10 mouse cellular contexts compared by ENCODE assay signal in the genomic region with DNA sequence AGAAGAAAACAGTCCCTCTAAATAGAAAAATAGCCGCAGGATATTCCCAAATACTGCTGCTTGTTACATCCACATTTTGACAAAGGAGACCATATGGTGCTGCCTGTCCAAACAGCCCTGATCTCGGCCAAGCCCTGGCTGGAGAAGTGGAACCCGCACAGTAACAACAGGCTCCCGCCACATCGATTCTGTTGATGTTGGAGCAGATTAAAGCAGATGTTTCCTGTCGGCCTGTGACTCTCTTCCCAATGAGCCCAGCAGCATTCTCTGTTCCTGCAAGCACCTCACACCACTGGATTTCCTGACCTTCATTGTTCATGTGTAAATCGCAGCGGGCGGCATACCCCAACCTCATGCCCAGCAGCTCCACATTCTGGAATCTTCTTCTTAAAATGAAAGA.
DNase-seq lines count a peak whose midpoint lies in the region; ATAC-seq and TF ChIP-seq lines count a peak whose summit lies in the region.
"Had no signal": no experiment of that assay in that cellular context is flagged by ENCODE, and none has a peak within 500 bp of the region (broad histone marks: within the 10 kb centered on the region; RNA-seq: fewer than 3 reads in every experiment).

No protein-coding gene starts in this region.

- TF ChIP-seq POLR2A in limb, embryonic 14.5 days (IDR thresholded peaks at IDR 0.05; ENCODE audit: borderline replicate concordance, extremely low read depth, insufficient read depth, insufficient read length), result no peak

- no peak for TF ChIP-seq CTCF in stomach, postnatal 0 days (IDR thresholded peaks at IDR 0.05; ENCODE audit: low read depth)
- no peak for TF ChIP-seq CTCF in liver, postnatal 0 days (IDR thresholded peaks at IDR 0.05; ENCODE audit: low read depth)

- no peaks in the 10 kb centered on the region for H3K4me1 ChIP-seq in limb, embryonic 14.5 days (ENCODE audit: control insufficient read depth, insufficient read depth, low read length)
- peaks cover 14% of the 10 kb centered on the region for H3K4me1 ChIP-seq in limb, embryonic 10.5 days
- H3K4me1 ChIP-seq in heart, embryonic 16.5 days (ENCODE audit: control insufficient read depth, insufficient read depth, low read length), result peaks cover 15% of the 10 kb centered on the region
- no peaks in the 10 kb centered on the region for H3K4me1 ChIP-seq in stomach, postnatal 0 days (replicated peaks; ENCODE audit: control insufficient read depth, insufficient read depth)
- H3K4me1 ChIP-seq in liver, postnatal 0 days (ENCODE audit: insufficient read depth), result peaks cover 7% of the 10 kb centered on the region; the same call in 1 of the 2 replicates

- no peak overlapping the region for H3K9ac ChIP-seq in limb, embryonic 14.5 days (ENCODE audit: low read depth, low read length, severe bottlenecking)
- H3K9ac ChIP-seq in heart, embryonic 16.5 days (ENCODE audit: low read length), result no peak overlapping the region
- no peak overlapping the region for H3K9ac ChIP-seq in stomach, postnatal 0 days (ENCODE audit: low read length)
- no peak overlapping the region for H3K9ac ChIP-seq in liver, postnatal 0 days (replicated peaks)
- H3K9ac ChIP-seq: liver, embryonic 15.5 days had no signal

- no peak overlapping the region for H3K4me3 ChIP-seq in limb, embryonic 14.5 days (replicated peaks; ENCODE audit: low read length)
- H3K4me3 ChIP-seq in limb, embryonic 10.5 days, result no peak overlapping the region
- H3K4me3 ChIP-seq in heart, embryonic 16.5 days (ENCODE audit: low read length), result no peak overlapping the region
- no peak overlapping the region for H3K4me3 ChIP-seq in stomach, postnatal 0 days (ENCODE audit: low read depth, low read length)
- H3K4me3 ChIP-seq in liver, postnatal 0 days (ENCODE audit: low read depth, low read length), result no peak overlapping the region
- H3K4me3 ChIP-seq: liver, embryonic 15.5 days had no signal

- H3K9me3 ChIP-seq in limb, embryonic 14.5 days (ENCODE audit: control insufficient read depth, low read length), result no peaks in the 10 kb centered on the region
- H3K9me3 ChIP-seq in limb, embryonic 10.5 days (replicated peaks), result no peaks in the 10 kb centered on the region
- H3K9me3 ChIP-seq in heart, embryonic 16.5 days (replicated peaks; ENCODE audit: control insufficient read depth, low read length), result no peaks in the 10 kb centered on the region
- no peaks in the 10 kb centered on the region for H3K9me3 ChIP-seq in stomach, postnatal 0 days (ENCODE audit: control insufficient read depth, low read length)
- no peaks in the 10 kb centered on the region for H3K9me3 ChIP-seq in liver, postnatal 0 days (ENCODE audit: low read length)
- H3K9me3 ChIP-seq: G1E; liver, embryonic 15.5 days had no signal

- WGBS in limb, embryonic 14.5 days, result 61% methylated on average over 9 of the region's 9 CpGs
- 72% methylated on average over 9 of the region's 9 CpGs for WGBS in limb, embryonic 10.5 days
- 50% methylated on average over 9 of the region's 9 CpGs for WGBS in heart, embryonic 16.5 days
- 43% methylated on average over 9 of the region's 9 CpGs for WGBS in stomach, postnatal 0 days
- 33% methylated on average over 9 of the region's 9 CpGs for WGBS in liver, postnatal 0 days (ENCODE audit: insufficient replicate concordance)

- H3K36me3 ChIP-seq in limb, embryonic 14.5 days (ENCODE audit: control insufficient read depth, insufficient read depth, low read length), result no peaks in the 10 kb centered on the region
- H3K36me3 ChIP-seq in limb, embryonic 10.5 days, result no peaks in the 10 kb centered on the region
- no peaks in the 10 kb centered on the region for H3K36me3 ChIP-seq in heart, embryonic 16.5 days (ENCODE audit: control insufficient read depth, insufficient read depth)
- no peaks in the 10 kb centered on the region for H3K36me3 ChIP-seq in stomach, postnatal 0 days (ENCODE audit: control insufficient read depth, insufficient read depth, low read length)
- H3K36me3 ChIP-seq in liver, postnatal 0 days (replicated peaks; ENCODE audit: insufficient read depth, low read length), result no peaks in the 10 kb centered on the region
- H3K36me3 ChIP-seq: G1E; liver, embryonic 15.5 days had no signal

- H3K27me3 ChIP-seq in limb, embryonic 14.5 days (ENCODE audit: control insufficient read depth, insufficient read depth, low read length), result no peaks in the 10 kb centered on the region
- H3K27me3 ChIP-seq in limb, embryonic 10.5 days (ENCODE audit: low read depth, poor library complexity, severe bottlenecking), result peaks cover 21% of the 10 kb centered on the region
- no peaks in the 10 kb centered on the region for H3K27me3 ChIP-seq in heart, embryonic 16.5 days (ENCODE audit: control insufficient read depth, insufficient read depth, low read length)
- no peaks in the 10 kb centered on the region for H3K27me3 ChIP-seq in stomach, postnatal 0 days (ENCODE audit: control insufficient read depth, insufficient read depth, low read length)
- H3K27me3 ChIP-seq in liver, postnatal 0 days (ENCODE audit: insufficient read depth, low read length), result no peaks in the 10 kb centered on the region

- no peak for ATAC-seq in limb, embryonic 14.5 days (ENCODE audit: low FRiP score, low read depth)
- ATAC-seq in heart, embryonic 16.5 days (replicated peaks; ENCODE audit: extremely low read depth, insufficient read depth, low FRiP score), result peak; percentile 67
- ATAC-seq in stomach, postnatal 0 days (ENCODE audit: low FRiP score, low TSS enrichment), result no peak
- no peak for ATAC-seq in liver, postnatal 0 days
- ATAC-seq: hindbrain, postnatal 0 days had no signal

- H3K4me2 ChIP-seq in limb, embryonic 14.5 days (replicated peaks; ENCODE audit: low read depth, low read length, severe bottlenecking), result no peak overlapping the region
- H3K4me2 ChIP-seq in heart, embryonic 16.5 days (ENCODE audit: low read depth, low read length), result no peak overlapping the region
- H3K4me2 ChIP-seq in stomach, postnatal 0 days (replicated peaks; ENCODE audit: low read depth), result no peak overlapping the region; the same call in 1 of the 2 replicates
- H3K4me2 ChIP-seq in liver, postnatal 0 days (ENCODE audit: low read depth, low read length), result no peak overlapping the region
- H3K4me2 ChIP-seq: liver, embryonic 15.5 days had no signal

- H3K27ac ChIP-seq in limb, embryonic 14.5 days (replicated peaks; ENCODE audit: low read depth, low read length), result no peak overlapping the region
- H3K27ac ChIP-seq in limb, embryonic 10.5 days, result no peak overlapping the region
- no peak overlapping the region; the same call in 1 of the 2 replicates for H3K27ac ChIP-seq in heart, embryonic 16.5 days (ENCODE audit: low read length)
- 0 out of 2 replicates have a peak overlapping the region, but pooled peaks have one; percentile 18 for H3K27ac ChIP-seq in stomach, postnatal 0 days (replicated peaks)
- no peak overlapping the region for H3K27ac ChIP-seq in liver, postnatal 0 days (ENCODE audit: low read depth)
- H3K27ac ChIP-seq: hindbrain, postnatal 0 days; liver, embryonic 15.5 days had no signal

- TF ChIP-seq EP300 in stomach, postnatal 0 days (optimal IDR thresholded peaks at IDR 0.05), result no peak
- TF ChIP-seq EP300 in liver, postnatal 0 days (IDR thresholded peaks at IDR 0.05; ENCODE audit: low read depth), result no peak

- DNase-seq in limb, embryonic 14.5 days (ENCODE audit: low spot score), result peak; percentile 25
- DNase-seq in limb, embryonic 10.5 days (ENCODE audit: low spot score), result no peak
- DNase-seq in kidney, postnatal 25 days, result peak; percentile 11 to 44
- DNase-seq in stomach, postnatal 0 days (ENCODE audit: low spot score), result no peak
- DNase-seq in liver, postnatal 0 days, result no peak
- DNase-seq in B cell, adult 2 months, result no peak

Comparison
In these comparisons a context has a peak if more than half of its experiments do, and no peak if none do; other contexts are left out.
1. DNase-seq: peak in limb, embryonic 14.5 days (single experiment) and kidney, postnatal 25 days (2 of 2); none in limb, embryonic 10.5 days (single experiment), stomach, postnatal 0 days (single experiment), liver, postnatal 0 days (single experiment) and B cell, adult 2 months (0 of 2).